Mouse (Mus musculus) lung, postnatal 0 days (tissue): ENCODE measurements around the gene Rimbp2. TPM values are rescaled to one million over a fixed set of nuclear protein-coding genes. Genes with fewer than 3 reads are reported as not detected.
"Not testable (repeated sequence)": the region's sequence is repeated elsewhere in the genome, so short reads cannot be mapped to it uniquely, and the experiment has no call there.

Experiments
- ATAC-seq: fragments of 200-750 bp; cut with Nextera tagmentation; 2 replicates; pipeline ENCODE4 v1.8.0; 2017; ENCODE audit warnings: moderate library complexity
- DNase-seq: peaks from one replicate; pipeline ENCODE4 v3.0.0-alpha.2; 2016; ENCODE audit warnings: low spot score
- H3K27ac ChIP-seq: fragments of 300-500 bp; sonication (generic); 2 replicates; pipeline ENCODE4 v1.5.1; 2014; ENCODE audit warnings: antibody characterized with exemption, mild to moderate bottlenecking, low read length, mixed read lengths
- H3K27me3 ChIP-seq: fragments of 300-500 bp; sonication (generic); replicated peaks from 2 replicates; pipeline ENCODE4 v1.6.1; 2014; ENCODE audit warnings: low read length, mixed read lengths; ENCODE audit not compliant: insufficient read depth
- H3K36me3 ChIP-seq: fragments of 300-500 bp; sonication (generic); 2 replicates; pipeline ENCODE4 v1.6.1; 2014; ENCODE audit warnings: low read length, mixed read lengths; ENCODE audit not compliant: insufficient read depth
- H3K4me1 ChIP-seq: fragments of 300-500 bp; sonication (generic); 2 replicates; pipeline ENCODE4 v1.6.1; 2014; ENCODE audit warnings: antibody characterized with exemption, low read depth, low read length, mixed read lengths; ENCODE audit not compliant: insufficient read depth
- H3K4me2 ChIP-seq: fragments of 300-500 bp; sonication (generic); replicated peaks from 2 replicates; pipeline ENCODE4 v1.6.1; 2014; ENCODE audit warnings: low read depth, mild to moderate bottlenecking, low read length, moderate library complexity, mixed read lengths
- H3K4me3 ChIP-seq: fragments of 300-500 bp; sonication (generic); 2 replicates; pipeline ENCODE4 v1.5.1; 2014; ENCODE audit warnings: low read depth, low read length
- H3K9ac ChIP-seq: fragments of 300-500 bp; sonication (generic); replicated peaks from 2 replicates; pipeline ENCODE4 v1.6.1; 2014; ENCODE audit warnings: low read depth, mild to moderate bottlenecking
- H3K9me3 ChIP-seq: fragments of 300-500 bp; sonication (generic); 2 replicates; pipeline ENCODE4 v1.6.1; 2016; ENCODE audit warnings: low read length, mixed read lengths
- CTCF ChIP-seq: IDR thresholded peaks from 2 replicates; pipeline ENCODE4 v1.5.1; 2016; ENCODE audit warnings: antibody characterized with exemption, mild to moderate bottlenecking
- EP300 ChIP-seq: IDR thresholded peaks from 2 replicates; pipeline ENCODE4 v1.6.1; 2016; ENCODE audit warnings: antibody characterized with exemption, mild to moderate bottlenecking, control low read depth
- WGBS: fragments of 180-500 bp; shearing (Covaris S2); extraction: QIAGEN DNeasy Blood & Tissue Kit; methylation state at CpG from one replicate; pipeline ENCODE4 v1.1.7; 2014; 5-methylcytosine and 5-hydroxymethylcytosine counted together
- polyA plus RNA-seq: library from polyadenylated mRNA; unstranded; fragments of >200 nt; fragmentation: Nextera tagmentation; extraction: Ambion mirVana; gene quantifications from 2 replicates; pipeline ENCODE4 v1.2.1, GENCODE M21; 2015

Rimbp2 gene
- polyA plus RNA-seq, 1 experiment from 2014 or later: not detected

GRCm38 (mm10) chr5:128970878-128971277, 17.6 kb upstream of the Rimbp2 start:
- no peak overlapping the region for H3K4me2 ChIP-seq

GRCm38 (mm10) chr5:128964353-128964752, 11.1 kb upstream of the Rimbp2 start:
- H3K36me3 ChIP-seq: no peaks in the 10 kb centered on the region
- no peak overlapping the region for H3K9ac ChIP-seq
- H3K4me1 ChIP-seq: no peaks in the 10 kb centered on the region
- 48% methylated on average over 4 of the region's 4 CpGs for WGBS
- H3K4me2 ChIP-seq: no peak overlapping the region
- H3K27ac ChIP-seq: no peak overlapping the region
- DNase-seq: no peak
- H3K27me3 ChIP-seq: no peaks in the 10 kb centered on the region
- no peak overlapping the region for H3K4me3 ChIP-seq
- ATAC-seq: no peak
- no peak for TF ChIP-seq EP300
- no peak for TF ChIP-seq CTCF
- peaks cover 6% of the 10 kb centered on the region; the same call in 1 of the 2 replicates for H3K9me3 ChIP-seq

More at GRCm38 (mm10) chr5:128970878-128971277, 17.6 kb upstream of the Rimbp2 start:
- H3K9ac ChIP-seq: no peak overlapping the region
- H3K27me3 ChIP-seq: no peaks in the 10 kb centered on the region
- no peak overlapping the region for H3K4me3 ChIP-seq
- no peak overlapping the region for H3K27ac ChIP-seq
- no peak for TF ChIP-seq CTCF
- no peaks in the 10 kb centered on the region for H3K4me1 ChIP-seq
- ATAC-seq (no peak), DNase-seq (no peak)
- WGBS: 64% methylated on average over 10 of the region's 10 CpGs
- no peaks in the 10 kb centered on the region for H3K9me3 ChIP-seq
- H3K36me3 ChIP-seq: no peaks in the 10 kb centered on the region

- ATAC-seq (no peak), DNase-seq (no peak)
- H3K9me3 ChIP-seq: peaks cover 6% of the 10 kb centered on the region; the same call in 1 of the 2 replicates
- H3K36me3 ChIP-seq: no peaks in the 10 kb centered on the region
- 74% methylated on average over 3 of the region's 3 CpGs for WGBS
- no peak overlapping the region for H3K4me2 ChIP-seq
- H3K27ac ChIP-seq: no peak overlapping the region
- H3K9ac ChIP-seq: no peak overlapping the region
- no peak overlapping the region for H3K4me3 ChIP-seq
- TF ChIP-seq EP300 (no peak), CTCF (no peak)
- H3K4me1 ChIP-seq: no peaks in the 10 kb centered on the region
- no peaks in the 10 kb centered on the region for H3K27me3 ChIP-seq
These were observed 5.6 kb upstream of the Rimbp2 start for GRCm38 (mm10) chr5:128958916-128959315.

GRCm38 (mm10) chr5:128954371-128954770, 1.1 kb upstream of the Rimbp2 start:
- H3K4me2 ChIP-seq, H3K27ac ChIP-seq, H3K4me1 ChIP-seq, H3K36me3 ChIP-seq, H3K27me3 ChIP-seq, H3K9me3 ChIP-seq, H3K9ac ChIP-seq, DNase-seq, H3K4me3 ChIP-seq, ATAC-seq: not testable (repeated sequence)
- WGBS: 86% methylated on average over 5 of the region's 5 CpGs
- 0 out of 2 replicates have a peak, but pooled peaks have one; percentile 28 for TF ChIP-seq CTCF

GRCm38 (mm10) chr5:128952291-128953195, 743 bp downstream of the Rimbp2 start:
- Histone ChIP-seq H3K4me3 (no peak overlapping the region), H3K4me2 (no peak overlapping the region), H3K27ac (no peak overlapping the region), H3K27me3 (no peaks in the 10 kb centered on the region), H3K36me3 (no peaks in the 10 kb centered on the region), H3K9me3 (no peaks in the 10 kb centered on the region), H3K4me1 (no peaks in the 10 kb centered on the region), H3K9ac (no peak overlapping the region)
- no peak for TF ChIP-seq CTCF
- no peak for ATAC-seq
- DNase-seq: no peak
- 1% methylated on average over 32 of the region's 35 CpGs for WGBS

- Histone ChIP-seq H3K4me2 (no peak overlapping the region), H3K27ac (no peak overlapping the region), H3K9ac (no peak overlapping the region), H3K36me3 (no peaks in the 10 kb centered on the region), H3K4me3 (no peak overlapping the region), H3K9me3 (no peaks in the 10 kb centered on the region), H3K27me3 (no peaks in the 10 kb centered on the region), H3K4me1 (no peaks in the 10 kb centered on the region)
- WGBS: 42% methylated on average over 4 of the region's 4 CpGs
- DNase-seq: no peak
- TF ChIP-seq CTCF (no peak), EP300 (no peak)
- no peak for ATAC-seq
These were observed 1.8 kb downstream of the Rimbp2 start for GRCm38 (mm10) chr5:128951472-128951871.
